Mouse (Mus musculus) testis, adult 2 months (tissue): ENCODE results near the gene Tns2.

Source experiments
- CTCF ChIP-seq: fragments of 200-500 bp; IDR thresholded peaks from 2 replicates; pipeline ENCODE4 v1.5.1; 2012; ENCODE audit warnings: low read depth, mild to moderate bottlenecking, inconsistent platforms, low read length, moderate library complexity; ENCODE audit not compliant: control insufficient read depth, insufficient read depth, insufficient replicate concordance
- POLR2A ChIP-seq: fragments of 200-500 bp; IDR thresholded peaks from 2 replicates; pipeline ENCODE4 v1.6.1; 2012; ENCODE audit warnings: low read depth, mild to moderate bottlenecking, inconsistent platforms, low read length, moderate library complexity; ENCODE audit not compliant: control insufficient read depth

DNA sequence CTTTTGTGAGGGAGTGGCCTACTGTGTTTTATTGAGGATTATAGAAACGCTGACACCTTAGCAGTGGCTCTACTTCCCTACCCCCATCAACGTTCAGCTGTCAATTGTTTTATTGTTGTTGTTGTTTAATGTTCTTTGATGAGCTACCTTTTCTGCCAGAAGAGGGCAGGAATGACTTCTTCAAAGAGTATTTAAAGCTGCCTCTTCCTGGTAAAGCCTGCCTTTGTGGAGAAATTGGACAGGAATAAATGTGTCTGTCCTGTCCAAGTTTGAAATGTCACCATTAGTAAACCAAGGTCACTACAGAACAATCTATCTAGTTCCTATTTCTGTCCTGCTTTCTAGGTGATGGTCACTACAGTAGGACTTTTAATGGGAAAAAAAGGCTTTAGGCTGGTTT, 6.1 kb upstream of the Tns2 start:
- TF ChIP-seq CTCF: no peak
- no peak for TF ChIP-seq POLR2A
